Mouse (Mus musculus): ENCODE data around the gene Trio.

GRCm38 (mm10) chr15:27940032-27940431 lies 85.6 kb downstream of the Trio start:
- TF ChIP-seq POLR2A (IDR thresholded peaks at IDR 0.05; ENCODE audit: low read depth, low read length), result no peak
- no peak for TF ChIP-seq CTCF (IDR thresholded peaks at IDR 0.05; ENCODE audit: borderline replicate concordance, insufficient read depth, low read length)

Data from embryonic fibroblast, embryonic 13.5 days (primary cell).